11 mouse cellular contexts compared by ENCODE assay signal in the genomic region with DNA sequence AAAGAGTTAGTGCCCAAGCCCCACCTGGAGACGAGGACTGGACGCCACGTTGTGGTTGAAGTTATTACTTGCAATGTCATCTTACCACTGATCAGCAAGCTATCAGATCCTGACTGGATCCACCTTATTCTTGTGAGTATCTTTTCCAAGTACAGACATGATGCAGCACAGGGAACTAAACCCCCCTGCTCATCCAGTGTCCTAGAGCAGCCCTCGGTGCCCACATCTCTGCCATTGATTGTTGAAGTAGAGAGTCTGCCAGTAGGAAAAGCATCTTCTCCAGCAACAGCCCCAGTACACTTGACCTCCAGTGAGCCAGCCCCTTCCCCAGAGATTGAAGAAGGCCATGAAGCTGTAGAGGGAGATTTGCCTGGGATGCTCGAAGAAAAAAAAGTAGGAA. TPM values are rescaled to one million over a fixed set of nuclear protein-coding genes. Genes with fewer than 3 reads are reported as not detected.
DNase-seq lines count a peak whose midpoint lies in the region; ATAC-seq and TF ChIP-seq lines count a peak whose summit lies in the region.
"Had no signal": no experiment of that assay in that cellular context is flagged by ENCODE, and none has a peak within 500 bp of the region (broad histone marks: within the 10 kb centered on the region; RNA-seq: fewer than 3 reads in every experiment).

No protein-coding gene starts in this region.

- TF ChIP-seq POLR2A in limb, embryonic 14.5 days (IDR thresholded peaks at IDR 0.05; ENCODE audit: borderline replicate concordance, extremely low read depth, insufficient read depth, insufficient read length): no peak

- H3K9me3 ChIP-seq in heart, embryonic 10.5 days: no peaks in the 10 kb centered on the region
- no peaks in the 10 kb centered on the region for H3K9me3 ChIP-seq in megakaryocyte, embryonic 14.5 days
- no peaks in the 10 kb centered on the region for H3K9me3 ChIP-seq in limb, embryonic 14.5 days (ENCODE audit: control insufficient read depth, low read length)
- H3K9me3 ChIP-seq in neural tube, embryonic 14.5 days (ENCODE audit: control insufficient read depth, low read length): no peaks in the 10 kb centered on the region

- H3K9ac ChIP-seq in limb, embryonic 14.5 days (ENCODE audit: low read depth, low read length, severe bottlenecking): no peak overlapping the region
- H3K9ac ChIP-seq in neural tube, embryonic 14.5 days (replicated peaks; ENCODE audit: low read depth, low read length): no peak overlapping the region; the same call in 1 of the 2 replicates

- H3K4me2 ChIP-seq in limb, embryonic 14.5 days (replicated peaks; ENCODE audit: low read depth, low read length, severe bottlenecking): no peak overlapping the region; the same call in 1 of the 2 replicates
- peak overlapping the region; percentile 65 for H3K4me2 ChIP-seq in neural tube, embryonic 14.5 days (ENCODE audit: low read depth, low read length)

- 87% methylated on average over 5 of the region's 5 CpGs for WGBS in heart, embryonic 10.5 days
- 90% methylated on average over 5 of the region's 5 CpGs for WGBS in limb, embryonic 14.5 days
- WGBS in neural tube, embryonic 14.5 days: 93% methylated on average over 5 of the region's 5 CpGs

- no peak for ATAC-seq in megakaryocyte, adult 5-6 weeks (ENCODE audit: poor library complexity, severe bottlenecking)
- no peak for ATAC-seq in limb, embryonic 14.5 days (ENCODE audit: low FRiP score, low read depth)
- ATAC-seq in neural tube, embryonic 14.5 days (ENCODE audit: low read depth): no peak
- ATAC-seq: CD4-positive, CD25-positive, alpha-beta regulatory T cell, adult 4 months had no signal

- peaks cover 31% of the 10 kb centered on the region for H3K4me1 ChIP-seq in heart, embryonic 10.5 days
- H3K4me1 ChIP-seq in megakaryocyte, embryonic 14.5 days: peaks cover 37% of the 10 kb centered on the region
- H3K4me1 ChIP-seq in limb, embryonic 14.5 days (ENCODE audit: control insufficient read depth, insufficient read depth, low read length): peaks cover 26% of the 10 kb centered on the region
- peaks cover 34% of the 10 kb centered on the region for H3K4me1 ChIP-seq in neural tube, embryonic 14.5 days (ENCODE audit: control insufficient read depth, insufficient read depth, low read length)

- H3K27me3 ChIP-seq in heart, embryonic 10.5 days (ENCODE audit: insufficient read depth, poor library complexity, severe bottlenecking): peaks cover 8% of the 10 kb centered on the region; the same call in 1 of the 2 replicates
- peaks cover 7% of the 10 kb centered on the region for H3K27me3 ChIP-seq in megakaryocyte, embryonic 14.5 days (replicated peaks)
- H3K27me3 ChIP-seq in limb, embryonic 14.5 days (ENCODE audit: control insufficient read depth, insufficient read depth, low read length): no peaks in the 10 kb centered on the region
- no peaks in the 10 kb centered on the region for H3K27me3 ChIP-seq in neural tube, embryonic 14.5 days (ENCODE audit: control insufficient read depth, insufficient read depth, low read length)

- H3K4me3 ChIP-seq in heart, embryonic 10.5 days: peak overlapping the region; percentile 78
- H3K4me3 ChIP-seq in megakaryocyte, embryonic 14.5 days (replicated peaks): peak overlapping the region; percentile 96
- peak overlapping the region; percentile 88; the same call in 1 of the 2 replicates for H3K4me3 ChIP-seq in limb, embryonic 14.5 days (replicated peaks; ENCODE audit: low read length)
- no peak overlapping the region for H3K4me3 ChIP-seq in neural tube, embryonic 14.5 days (ENCODE audit: low read depth, low read length)

- H3K36me3 ChIP-seq in heart, embryonic 10.5 days: peaks cover 23% of the 10 kb centered on the region
- peaks cover 37% of the 10 kb centered on the region for H3K36me3 ChIP-seq in megakaryocyte, embryonic 14.5 days (replicated peaks; ENCODE audit: low read length)
- peaks cover 14% of the 10 kb centered on the region for H3K36me3 ChIP-seq in limb, embryonic 14.5 days (ENCODE audit: control insufficient read depth, insufficient read depth, low read length)
- H3K36me3 ChIP-seq in neural tube, embryonic 14.5 days (ENCODE audit: control insufficient read depth, insufficient read depth, low read length): 0 out of 2 replicates have a peak, but pooled peaks cover 6% of the 10 kb centered on the region

- no peak overlapping the region for H3K27ac ChIP-seq in heart, embryonic 10.5 days
- H3K27ac ChIP-seq in limb, embryonic 14.5 days (replicated peaks; ENCODE audit: low read depth, low read length): no peak overlapping the region
- no peak overlapping the region for H3K27ac ChIP-seq in neural tube, embryonic 14.5 days (ENCODE audit: low read depth, low read length)

- no peak for DNase-seq in heart, embryonic 10.5 days (ENCODE audit: low spot score)
- DNase-seq in heart, postnatal 4 days: no peak
- no peak for DNase-seq in limb, embryonic 14.5 days (ENCODE audit: low spot score)
- no peak for DNase-seq in kidney, adult 11 months
- no peak for DNase-seq in Muller cell, postnatal 12 days (ENCODE audit: inconsistent ontology term)
- DNase-seq: layer of hippocampus, postnatal 36 days; thymus, adult 2 months had no signal

RNA-seq across cellular contexts. Expression of gene Snx19, which starts 1.3 kb away (rescaled TPM):
- polyA plus RNA-seq in heart, embryonic 10.5 days (2016; fragmentation: Nextera tagmentation; extraction: Ambion mirVana): 18.1 and 20.2 TPM in 2 replicates
- total RNA-seq in heart, postnatal 4 days (2021): 10 to 100 TPM; 27.4 to 29.7 TPM
- polyA plus RNA-seq in megakaryocyte, embryonic 14.5 days (2012; ENCODE audit: insufficient read depth, low replicate concordance): 1.3 TPM in 1 of 2 replicates, not detected in the other
- 8.2 and 10.4 TPM in 2 replicates for total RNA-seq in megakaryocyte, adult 5-6 weeks (2015)
- 10.8 and 11.3 TPM in 2 replicates for total RNA-seq in megakaryocyte, adult 5-6 weeks (2017)
- polyA plus RNA-seq in limb, embryonic 14.5 days (2012; rRNA removed): 17.7 and 20.1 TPM in 2 replicates
- polyA plus RNA-seq in limb, embryonic 14.5 days (2014; fragmentation: Nextera tagmentation; extraction: Ambion mirVana): 19.1 and 24.3 TPM in 2 replicates
- polyA plus RNA-seq in neural tube, embryonic 14.5 days (2014; fragmentation: Nextera tagmentation; extraction: Ambion mirVana): 27.4 and 35.1 TPM in 2 replicates
